Mouse (Mus musculus) testis, adult 2 months (tissue): ENCODE results near the gene Dgkz. TPM values are rescaled to one million over a fixed set of nuclear protein-coding genes. Genes with fewer than 3 reads are reported as not detected.
A peak's percentile ranks its signal among the peaks of the same experiment; 100 is the strongest.

Experiments used
- H3K27ac ChIP-seq: fragments of 200-500 bp; 2 replicates; pipeline ENCODE4 v1.5.1; 2012; ENCODE audit warnings: low read depth, low read length; ENCODE audit not compliant: control insufficient read depth, insufficient read depth
- H3K27me3 ChIP-seq: fragments of 200-500 bp; 2 replicates; pipeline ENCODE4 v1.6.1; 2012; ENCODE audit warnings: mild to moderate bottlenecking, low read length, moderate library complexity; ENCODE audit not compliant: control insufficient read depth, insufficient read depth
- H3K36me3 ChIP-seq: fragments of 200-500 bp; 2 replicates; pipeline ENCODE4 v1.6.1; 2012; ENCODE audit warnings: mild to moderate bottlenecking, low read length; ENCODE audit not compliant: control insufficient read depth, insufficient read depth
- H3K4me1 ChIP-seq: fragments of 200-500 bp; 2 replicates; pipeline ENCODE4 v1.6.1; 2012; ENCODE audit warnings: low read length; ENCODE audit not compliant: control insufficient read depth, insufficient read depth
- H3K4me3 ChIP-seq: fragments of 200-500 bp; 2 replicates; pipeline ENCODE4 v1.5.1; 2012; ENCODE audit warnings: low read depth, mild to moderate bottlenecking, low read length, moderate library complexity, mixed read lengths; ENCODE audit not compliant: control insufficient read depth
- CTCF ChIP-seq: fragments of 200-500 bp; IDR thresholded peaks from 2 replicates; pipeline ENCODE4 v1.5.1; 2012; ENCODE audit warnings: low read depth, mild to moderate bottlenecking, inconsistent platforms, low read length, moderate library complexity; ENCODE audit not compliant: control insufficient read depth, insufficient read depth, insufficient replicate concordance
- POLR2A ChIP-seq: fragments of 200-500 bp; IDR thresholded peaks from 2 replicates; pipeline ENCODE4 v1.6.1; 2012; ENCODE audit warnings: low read depth, mild to moderate bottlenecking, inconsistent platforms, low read length, moderate library complexity; ENCODE audit not compliant: control insufficient read depth
- polyA plus RNA-seq: library from polyadenylated mRNA; depleted of rRNA; stranded (reverse); fragments of >200 nt; gene quantifications from 2 replicates; pipeline ENCODE4 v1.2.3, GENCODE M21; 2012

Gene Dgkz
- polyA plus RNA-seq, 1 experiment, result 14.2 TPM

- no peaks in the 10 kb centered on the region for H3K36me3 ChIP-seq
- TF ChIP-seq POLR2A, result no peak
- TF ChIP-seq CTCF, result 0 out of 2 replicates have a peak, but pooled peaks have one; percentile 2
- H3K27ac ChIP-seq, result no peak overlapping the region
- no peaks in the 10 kb centered on the region for H3K27me3 ChIP-seq
- H3K4me3 ChIP-seq, result no peak overlapping the region
- peaks cover 4% of the 10 kb centered on the region; the same call in 1 of the 2 replicates for H3K4me1 ChIP-seq
Observed at GRCm38 (mm10) chr2:92014891-92015290, 39.2 kb upstream of the Dgkz start.

- H3K27ac ChIP-seq, result no peak overlapping the region
Observed at GRCm38 (mm10) chr2:92014248-92014647, 38.6 kb upstream of the Dgkz start.

GRCm38 (mm10) chr2:92012768-92013445 lies 37.2 kb upstream of the Dgkz start:
- Histone ChIP-seq H3K4me1 (peaks cover 13% of the 10 kb centered on the region), H3K4me3 (no peak overlapping the region), H3K27ac (no peak overlapping the region), H3K27me3 (no peaks in the 10 kb centered on the region), H3K36me3 (no peaks in the 10 kb centered on the region)
- TF ChIP-seq CTCF (no peak), POLR2A (no peak)

More at GRCm38 (mm10) chr2:92014248-92014647, 38.6 kb upstream of the Dgkz start:
- TF ChIP-seq CTCF, result no peak
- TF ChIP-seq POLR2A, result no peak
- Histone ChIP-seq H3K27me3 (no peaks in the 10 kb centered on the region), H3K36me3 (no peaks in the 10 kb centered on the region), H3K4me3 (no peak overlapping the region), H3K4me1 (peaks cover 4% of the 10 kb centered on the region; the same call in 1 of the 2 replicates)

- Histone ChIP-seq H3K27me3 (no peaks in the 10 kb centered on the region), H3K27ac (no peak overlapping the region), H3K36me3 (no peaks in the 10 kb centered on the region), H3K4me3 (no peak overlapping the region), H3K4me1 (peaks cover 23% of the 10 kb centered on the region)
- TF ChIP-seq CTCF (no peak), POLR2A (no peak)
Observed at GRCm38 (mm10) chr2:92011424-92012353, 36.0 kb upstream of the Dgkz start.

GRCm38 (mm10) chr2:92008623-92009404 lies 33.1 kb upstream of the Dgkz start:
- Histone ChIP-seq H3K4me3 (peak overlapping the region; percentile 89), H3K27ac (peak overlapping the region; percentile 61; the same call in 1 of the 2 replicates), H3K4me1 (peaks cover 26% of the 10 kb centered on the region), H3K36me3 (no peaks in the 10 kb centered on the region), H3K27me3 (no peaks in the 10 kb centered on the region)
- no peak for TF ChIP-seq CTCF
- no peak for TF ChIP-seq POLR2A

GRCm38 (mm10) chr2:92007933-92008622 lies 32.4 kb upstream of the Dgkz start:
- no peaks in the 10 kb centered on the region for H3K27me3 ChIP-seq
- no peak; the same call in 1 of the 2 replicates for TF ChIP-seq POLR2A
- TF ChIP-seq CTCF, result no peak
- peaks cover 24% of the 10 kb centered on the region for H3K4me1 ChIP-seq
- peak overlapping the region; percentile 61; the same call in 1 of the 2 replicates for H3K27ac ChIP-seq
- H3K36me3 ChIP-seq, result no peaks in the 10 kb centered on the region
- H3K4me3 ChIP-seq, result peak overlapping the region; percentile 89
